ENCODE assay signal across 18 mouse cellular contexts in the genomic region with DNA sequence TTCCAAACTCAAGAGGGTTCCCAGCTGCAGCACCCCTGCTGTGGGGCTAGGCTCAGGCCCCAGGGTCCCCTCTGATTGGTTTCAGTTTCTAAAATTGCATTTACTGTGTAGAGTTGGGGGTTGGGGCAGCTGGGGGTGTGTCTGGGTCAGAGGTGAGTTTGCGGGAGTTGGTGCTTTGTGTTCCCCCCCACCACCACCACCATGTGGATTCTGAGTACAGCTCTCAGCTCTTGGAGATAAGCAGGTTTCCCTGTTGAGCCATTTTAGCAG. TPM values are rescaled to one million over a fixed set of nuclear protein-coding genes. Genes with fewer than 3 reads are reported as not detected.
DNase-seq lines count a peak whose midpoint lies in the region.
"Had no signal": no experiment of that assay in that cellular context is flagged by ENCODE, and none has a peak within 500 bp of the region (broad histone marks: within the 10 kb centered on the region; RNA-seq: fewer than 3 reads in every experiment).

No protein-coding gene starts in this region.

- no peaks in the 10 kb centered on the region for H3K9me3 ChIP-seq in heart, embryonic 10.5 days
- no peaks in the 10 kb centered on the region for H3K9me3 ChIP-seq in limb, embryonic 10.5 days (replicated peaks)
- H3K9me3 ChIP-seq: forebrain, embryonic 15.5 days; heart, embryonic 13.5 days; lung, embryonic 15.5 days; neural tube, embryonic 13.5 days had no signal

- peak overlapping the region; percentile 56 for H3K27ac ChIP-seq in heart, embryonic 10.5 days
- H3K27ac ChIP-seq in limb, embryonic 10.5 days = 0 out of 2 replicates have a peak overlapping the region, but pooled peaks have one; percentile 53
- H3K27ac ChIP-seq: forebrain, embryonic 15.5 days; heart, embryonic 13.5 days; lung, embryonic 15.5 days; macrophage; neural tube, embryonic 13.5 days had no signal

- no peak overlapping the region for H3K4me3 ChIP-seq in heart, embryonic 10.5 days
- no peak overlapping the region for H3K4me3 ChIP-seq in limb, embryonic 10.5 days
- H3K4me3 ChIP-seq: forebrain, embryonic 15.5 days; heart, embryonic 13.5 days; lung, embryonic 15.5 days; neural tube, embryonic 13.5 days had no signal

- H3K36me3 ChIP-seq in heart, embryonic 10.5 days = peaks cover 45% of the 10 kb centered on the region
- H3K36me3 ChIP-seq in limb, embryonic 10.5 days = peaks cover 59% of the 10 kb centered on the region
- H3K36me3 ChIP-seq: forebrain, embryonic 15.5 days; neural tube, embryonic 13.5 days had no signal

- peaks cover 78% of the 10 kb centered on the region for H3K4me1 ChIP-seq in heart, embryonic 10.5 days
- peaks cover 84% of the 10 kb centered on the region for H3K4me1 ChIP-seq in limb, embryonic 10.5 days

- DNase-seq in heart, embryonic 10.5 days (ENCODE audit: low spot score) = no peak
- no peak for DNase-seq in heart, adult 18-20 months
- DNase-seq in kidney, postnatal 10 days = peak; percentile 74
- no peak for DNase-seq in kidney, adult 11 months
- DNase-seq in limb, embryonic 10.5 days (ENCODE audit: low spot score) = peak; percentile 48
- DNase-seq in mesoderm, embryonic 11.5 days (ENCODE audit: low read depth, low spot score) = peak; percentile 43
- no peak for DNase-seq in heart, postnatal 36 days
- no peak for DNase-seq in right cerebral cortex, adult 18-20 months
- DNase-seq: adrenal gland, adult 2 months; kidney, adult 8-10 months; right cerebral cortex, postnatal 25 days; thymus, adult 18-20 months had no signal

- H3K27me3 ChIP-seq in heart, embryonic 10.5 days (ENCODE audit: insufficient read depth, poor library complexity, severe bottlenecking) = no peaks in the 10 kb centered on the region
- no peaks in the 10 kb centered on the region for H3K27me3 ChIP-seq in limb, embryonic 10.5 days (ENCODE audit: low read depth, poor library complexity, severe bottlenecking)
- H3K27me3 ChIP-seq: forebrain, embryonic 15.5 days; heart, embryonic 13.5 days; neural tube, embryonic 13.5 days had no signal

- WGBS in heart, embryonic 10.5 days = 15% methylated on average over 1 of the region's 1 CpGs
- WGBS in limb, embryonic 10.5 days = 0% methylated on average over 1 of the region's 1 CpGs

- intact Hi-C loops in heart, postnatal 36 days (cut with DNase I) = no loop called here

RNA-seq across cellular contexts. Expression of a gene that starts 15.2 kb away (rescaled TPM):
- 169 and 250 TPM in 2 replicates for polyA plus RNA-seq in heart, embryonic 10.5 days (2016; fragmentation: Nextera tagmentation; extraction: Ambion mirVana)
- 10 to 100 TPM; 17.1 to 18.9 TPM for total RNA-seq in heart, adult 18-20 months (2021)
- 98.5 TPM in 2 replicates for polyA plus RNA-seq in limb, embryonic 10.5 days (2016; fragmentation: Nextera tagmentation; extraction: Ambion mirVana)
- total RNA-seq in heart, postnatal 36 days (2021) = 10 to 100 TPM; 35.0 to 36.3 TPM
- total RNA-seq: hematopoietic stem cell, adult 5-6 weeks had no signal

RNA-seq across cellular contexts. Expression of a gene that starts 57.3 kb away (rescaled TPM):
- polyA plus RNA-seq in heart, embryonic 10.5 days (2016; fragmentation: Nextera tagmentation; extraction: Ambion mirVana) = 182 and 196 TPM in 2 replicates
- total RNA-seq in heart, adult 18-20 months (2021) = 10 to 100 TPM; 68.5 to 70.3 TPM
- 228 and 232 TPM in 2 replicates for polyA plus RNA-seq in limb, embryonic 10.5 days (2016; fragmentation: Nextera tagmentation; extraction: Ambion mirVana)
- total RNA-seq in heart, postnatal 36 days (2021) = 10 to 100 TPM; 71.0 to 75.8 TPM

Comparison
In these comparisons a context has a peak if more than half of its experiments do, and no peak if none do; other contexts are left out.
1. DNase-seq: peak in kidney, postnatal 10 days (single experiment), limb, embryonic 10.5 days (single experiment) and mesoderm, embryonic 11.5 days (single experiment); none in heart, embryonic 10.5 days (single experiment), heart, adult 18-20 months (0 of 2), kidney, adult 11 months (single experiment), heart, postnatal 36 days (0 of 2) and right cerebral cortex, adult 18-20 months (single experiment).